Mouse (Mus musculus): ENCODE data around the gene Dydc1.

DNA sequence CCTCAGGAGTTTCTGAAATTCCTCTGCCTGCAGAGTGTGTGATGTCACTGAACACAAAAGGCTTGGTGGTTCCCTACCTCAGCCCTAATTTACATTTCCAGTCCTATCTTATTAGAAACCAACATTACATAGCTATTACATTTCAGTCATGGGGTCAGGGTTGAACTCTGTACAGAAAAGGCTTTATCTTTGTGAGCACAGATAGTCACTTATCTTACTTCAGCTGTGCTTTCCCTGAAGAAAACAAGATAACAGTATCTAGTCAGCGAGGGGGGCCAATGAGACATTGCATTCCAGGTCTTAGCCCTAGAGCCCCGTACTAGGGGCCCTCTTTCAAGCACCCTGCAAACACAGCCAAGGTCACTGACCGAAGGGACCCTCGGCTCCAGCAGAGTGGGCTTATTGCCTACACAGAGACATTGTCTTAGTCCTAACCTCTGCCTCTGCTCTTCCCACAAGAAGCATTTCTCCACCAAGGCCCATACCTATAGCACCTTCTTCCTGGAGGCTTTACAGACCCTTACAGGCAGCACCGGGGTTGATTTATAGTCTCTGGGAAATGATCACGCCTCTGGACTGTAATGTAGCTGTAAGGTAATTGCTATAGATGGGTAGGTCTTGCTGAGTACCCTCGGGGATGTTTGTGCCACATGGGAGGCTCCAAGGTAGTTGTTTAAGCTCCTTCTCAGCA is 47.0 kb upstream of the Dydc1 start:
- TF ChIP-seq EP300 (IDR thresholded peaks at IDR 0.05; ENCODE audit: low read depth) (no peak), CTCF (IDR thresholded peaks at IDR 0.05; ENCODE audit: low read depth) (no peak)
